Mouse (Mus musculus): ENCODE results near the gene Fosl1.

The Fosl1 gene

DNA sequence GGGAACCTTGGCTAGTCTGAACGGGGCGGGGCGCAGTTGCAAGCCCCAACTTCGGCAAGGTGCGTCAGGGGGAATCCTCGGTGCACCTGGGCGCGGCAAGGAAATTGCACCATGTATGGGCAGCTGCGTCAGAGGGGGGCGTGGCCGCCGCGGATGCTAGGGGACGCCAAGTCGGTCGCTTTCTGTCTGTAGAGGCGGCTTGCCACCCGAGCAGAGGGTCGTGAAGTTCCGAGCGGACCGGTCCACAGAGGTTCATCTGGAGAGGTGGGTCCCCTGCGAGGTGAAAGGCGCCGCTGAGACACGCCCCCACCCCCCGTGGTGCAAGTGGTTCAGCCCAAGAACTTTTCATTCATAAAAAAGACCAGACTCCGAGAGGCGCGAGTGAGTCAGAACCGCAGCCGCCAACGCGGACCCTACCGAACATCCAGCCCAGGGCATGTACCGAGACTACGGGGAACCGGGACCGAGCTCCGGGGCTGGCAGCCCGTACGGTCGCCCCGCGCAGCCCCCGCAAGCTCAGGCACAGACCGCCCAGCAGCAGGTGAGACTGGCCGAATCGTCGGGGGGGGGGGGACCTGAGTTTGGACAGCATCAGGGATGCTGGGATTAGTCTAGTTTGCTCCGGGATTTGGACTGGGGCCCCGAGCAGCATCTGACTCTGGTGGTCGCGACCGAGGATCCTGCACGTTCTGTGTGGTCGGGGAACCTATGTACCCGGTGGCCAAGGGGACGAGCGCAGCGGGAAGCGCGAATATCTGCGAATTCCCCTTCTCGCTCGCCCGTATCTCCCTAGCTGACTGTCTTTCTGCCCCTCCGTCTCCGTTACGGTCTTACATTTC is at the start of gene Fosl1:
Gene Fosl1 (plus strand): TSS at position 33 of the 839 bp plus-strand sequence.
- ChIA-PET POLR2A (interaction anchor here (0.6 to 5.7 kb wide), 23 partner anchors 9 to 398 kb away, joined by 3 to 44 read pairs (median 4); partner anchors contain the start of genes Ccdc85b (in 3 of the 4), Drap1 (in 3 of the 4), Cfl1 (in 2 of the 4) and Fibp (in 2 of the 4)), CTCF (interaction anchor here (0.6 to 3.0 kb wide), 10 partner anchors 9 to 324 kb away, joined by 3 to 13 read pairs (median 4); partner anchors contain the start of genes Ap5b1 (in 1 of the 4), Ccdc85b (in 1 of the 4) and Scyl1 (in 1 of the 4))

DNA sequence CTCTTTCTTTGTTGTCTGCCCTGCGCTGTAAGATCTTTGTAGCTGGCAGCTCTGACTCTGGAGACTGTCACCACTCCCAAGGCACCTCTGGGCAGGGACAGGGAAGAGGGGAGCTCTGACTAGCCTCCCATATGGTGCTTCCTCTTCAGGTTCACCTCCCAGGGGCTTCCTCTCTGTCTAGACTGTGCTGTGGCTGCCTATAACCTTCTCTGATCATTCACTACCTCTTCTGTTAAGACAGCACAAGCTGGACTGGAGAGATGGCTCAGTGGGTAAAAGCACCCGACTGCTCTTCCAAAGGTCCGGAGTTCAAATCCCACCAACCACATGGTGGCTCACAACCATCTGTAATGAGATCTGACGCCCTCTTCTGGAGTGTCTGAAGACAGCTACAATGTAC is 46.3 kb upstream of the Fosl1 start:
- ChIA-PET CTCF (interaction anchor here (0.6 to 3.0 kb wide), 22 partner anchors 9 to 386 kb away, joined by 3 to 20 read pairs (median 5); partner anchors contain the start of genes AI837181 (in 1 of the 4), Ap5b1 (in 1 of the 4), Banf1 (in 1 of the 4) and Ccdc85b (in 1 of the 4)), POLR2A (interaction anchor here (0.5 to 3.9 kb wide), 49 partner anchors 8 to 591 kb away, joined by 3 to 48 read pairs (median 5); partner anchors contain the start of genes AI837181 (in 3 of the 4), Drap1 (in 3 of the 4), Sart1 (in 3 of the 4) and Banf1 (in 2 of the 4))

DNA sequence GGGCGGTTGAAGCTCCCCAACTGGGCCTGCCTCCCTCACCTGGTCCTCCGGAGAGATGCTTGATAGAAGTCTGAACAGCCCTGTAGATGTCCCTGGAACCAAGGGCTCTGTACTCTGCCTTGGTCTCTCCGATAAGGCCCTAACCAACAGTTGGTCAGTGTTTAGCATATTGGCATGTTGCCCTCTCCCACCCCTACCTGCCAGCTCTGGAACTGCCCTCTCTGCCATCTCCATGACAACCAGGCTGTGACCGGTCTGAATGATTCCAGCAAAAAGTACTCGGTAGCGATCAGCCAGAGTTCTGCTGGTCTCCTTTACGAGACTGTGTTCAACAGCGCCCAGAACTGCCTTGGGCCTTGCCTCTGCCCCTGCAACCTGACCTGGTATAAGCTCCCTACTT is 45.1 kb upstream of the Fosl1 start, which contains the start of gene Tsga10ip:
Gene Tsga10ip (minus strand): TSS at position 234 of the 400 bp plus-strand sequence.
- ChIA-PET POLR2A (interaction anchor here in 3 of 4 experiments (0.6 to 3.9 kb wide), 13 partner anchors 9 to 86 kb away, joined by 3 to 48 read pairs (median 15); partner anchors contain the start of genes AI837181 (in 2 of the 3), Ccdc85b (in 2 of the 3), Drap1 (in 2 of the 3) and Sart1 (in 2 of the 3)), CTCF (interaction anchor here in 2 of 4 experiments (0.5 to 3.0 kb wide), 7 partner anchors 11 to 93 kb away, joined by 3 to 20 read pairs (median 11); partner anchors contain the start of genes AI837181 (in 1 of the 2), Ccdc85b (in 1 of the 2), Drap1 (in 1 of the 2) and Sart1 (in 1 of the 2))

DNA sequence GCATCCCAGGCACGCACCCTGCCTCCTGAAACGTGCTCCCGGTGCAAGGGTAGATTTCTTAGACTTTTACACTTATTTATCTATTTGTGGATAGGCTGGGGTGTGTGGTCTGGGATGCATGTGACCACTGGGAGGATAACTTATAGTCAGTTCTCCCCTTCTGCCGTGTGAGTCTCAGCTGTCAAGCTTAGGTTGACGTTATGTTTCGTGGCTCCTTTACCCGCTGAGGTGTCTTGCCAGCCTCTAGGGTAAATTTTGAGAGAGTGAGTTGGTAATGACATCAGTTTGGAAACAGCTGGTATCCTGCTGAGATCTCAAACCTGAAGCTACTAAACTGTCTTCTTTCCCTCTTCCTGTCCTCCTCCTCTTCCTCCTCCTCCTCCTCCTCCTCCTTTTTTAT is 41.4 kb upstream of the Fosl1 start:
- POLR2A ChIA-PET, result interaction anchor here (0.6 to 2.3 kb wide), 17 partner anchors 10 to 441 kb away, joined by 3 to 22 read pairs (median 4); partner anchors contain the start of genes AI837181 (in 2 of the 4), Banf1 (in 2 of the 4), Drap1 (in 2 of the 4) and Eif1ad (in 2 of the 4)
- CTCF ChIA-PET, result interaction anchor here in 3 of 4 experiments (0.7 to 2.1 kb wide), 3 partner anchors 16 to 909 kb away, joined by 3 to 10 read pairs (median 3); partner anchors contain the start of gene Mus81 (in 1 of the 3)

DNA sequence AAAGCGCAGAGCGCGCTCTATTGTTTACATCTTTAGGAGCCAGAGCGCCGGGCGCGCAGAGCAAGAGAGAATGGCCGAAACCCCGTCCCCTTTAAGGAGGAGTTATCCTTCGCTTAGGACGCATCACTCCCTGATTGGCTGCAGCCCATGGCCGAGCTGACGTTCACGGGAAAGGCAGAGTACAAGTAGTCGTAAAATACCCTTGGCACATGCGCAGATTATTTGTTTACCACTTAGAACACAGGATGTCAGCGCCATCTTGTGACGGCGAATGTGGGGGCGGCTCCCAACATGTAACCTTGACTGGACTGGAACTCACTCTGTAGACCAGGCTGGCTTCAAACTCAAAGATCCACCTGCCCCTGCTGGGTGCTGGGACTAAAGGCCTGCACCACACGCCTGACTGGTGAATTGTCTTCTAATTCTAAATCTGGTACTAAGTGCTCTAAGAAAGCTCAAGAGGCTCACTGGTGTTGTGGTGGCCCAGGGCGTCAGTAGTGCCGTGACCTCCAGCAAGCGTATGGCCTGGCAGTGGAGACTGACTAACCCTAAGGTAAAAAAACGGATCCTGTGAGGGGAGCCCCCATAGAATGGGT is 40.7 kb upstream of the Fosl1 start:
- ChIA-PET POLR2A (interaction anchor here in 3 of 4 experiments (0.6 to 3.1 kb wide), 29 partner anchors 9 to 364 kb away, joined by 3 to 26 read pairs (median 4); partner anchors contain the start of genes AI837181 (in 3 of the 3), Drap1 (in 3 of the 3), Banf1 (in 2 of the 3) and Eif1ad (in 2 of the 3)), CTCF (interaction anchor here (0.7 to 2.1 kb wide), 20 partner anchors 10 to 909 kb away, joined by 3 to 10 read pairs (median 4); partner anchors contain the start of genes Drap1 (in 2 of the 4), AI837181 (in 1 of the 4), Ccdc85b (in 1 of the 4) and Mus81 (in 1 of the 4))

DNA sequence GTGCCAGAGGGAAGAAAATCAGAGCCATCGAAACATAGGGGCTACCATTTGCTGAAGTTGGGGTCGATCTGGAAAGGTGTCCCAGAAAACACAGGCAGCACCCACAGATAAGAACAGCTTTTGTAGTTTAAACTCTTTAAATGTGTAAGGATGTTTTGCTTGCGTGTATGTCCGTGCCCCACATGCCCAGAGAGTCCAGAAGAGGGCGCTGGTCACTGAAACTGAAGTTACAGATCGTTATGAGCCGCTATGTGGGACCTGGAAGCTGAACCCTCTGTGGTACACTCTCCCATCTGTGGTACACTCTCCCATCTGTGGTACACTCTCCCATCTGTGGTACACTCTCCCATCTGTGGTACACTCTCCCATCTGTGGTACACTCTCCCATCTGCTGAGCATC is 40.2 kb upstream of the Fosl1 start:
- POLR2A ChIA-PET, result interaction anchor here in 3 of 4 experiments (0.6 to 3.1 kb wide), 28 partner anchors 9 to 424 kb away, joined by 3 to 26 read pairs (median 4); partner anchors contain the start of genes AI837181 (in 3 of the 3), Drap1 (in 3 of the 3), Banf1 (in 2 of the 3) and Eif1ad (in 2 of the 3)
- CTCF ChIA-PET, result interaction anchor here (0.5 to 2.1 kb wide), 25 partner anchors 9 to 357 kb away, joined by 3 to 10 read pairs (median 4); partner anchors contain the start of genes Drap1 (in 2 of the 4), Sart1 (in 2 of the 4), AI837181 (in 1 of the 4) and Ccdc85b (in 1 of the 4)

DNA sequence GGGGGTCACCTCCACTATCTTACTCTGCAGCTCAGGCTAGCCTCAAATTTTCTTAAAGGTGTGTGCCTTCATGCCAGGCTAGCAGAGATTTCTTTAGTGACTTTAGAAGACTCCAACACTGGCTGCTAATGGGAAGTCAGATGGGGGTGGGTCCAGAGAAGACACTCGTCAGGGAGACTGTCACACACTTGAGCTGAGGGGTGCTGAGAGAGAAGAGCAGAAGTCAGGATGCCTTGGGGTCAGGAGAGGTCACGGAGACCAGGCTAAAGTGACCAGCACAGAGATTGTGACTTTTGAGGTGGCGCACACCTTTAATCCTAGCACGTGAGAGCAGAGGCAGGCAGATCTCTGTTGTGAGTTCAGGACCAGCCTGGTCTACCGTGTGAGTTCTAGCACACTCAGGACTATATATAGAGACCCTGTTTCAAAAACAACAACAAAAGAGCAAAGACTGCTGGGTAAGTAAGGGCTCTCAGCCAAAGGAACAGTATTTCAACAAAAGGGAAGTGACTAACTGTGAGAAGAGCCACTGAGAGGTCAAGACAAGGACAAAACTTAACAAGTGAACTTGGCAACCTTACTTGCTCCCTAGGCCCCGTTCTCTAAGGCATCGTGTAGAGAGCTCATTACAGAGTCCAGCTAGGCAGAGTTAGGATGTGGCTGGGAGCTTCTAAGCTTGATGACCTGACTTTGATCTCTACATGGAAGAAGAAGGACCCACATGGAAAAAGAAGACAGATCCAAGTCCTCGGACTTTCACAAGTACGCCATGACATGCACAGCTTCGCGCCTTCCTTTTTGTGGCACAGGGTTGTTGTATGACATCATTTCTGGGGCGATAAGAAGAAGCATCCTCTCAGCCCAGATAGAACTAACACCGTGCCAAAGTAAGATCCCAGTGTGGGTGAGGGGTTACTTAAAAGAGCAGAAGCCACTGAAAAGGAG is 39.0 kb upstream of the Fosl1 start:
- ChIA-PET POLR2A (interaction anchor here in 3 of 4 experiments (0.6 to 3.1 kb wide), 31 partner anchors 8 to 1150 kb away, joined by 3 to 26 read pairs (median 5); partner anchors contain the start of genes AI837181 (in 3 of the 3), Drap1 (in 3 of the 3), Banf1 (in 2 of the 3) and Eif1ad (in 2 of the 3)), CTCF (interaction anchor here in 3 of 4 experiments (0.6 to 2.1 kb wide), 14 partner anchors 8 to 358 kb away, joined by 3 to 7 read pairs (median 5); partner anchors contain the start of genes Mus81 (in 1 of the 3), Rin1 (in 1 of the 3) and Sart1 (in 1 of the 3))

DNA sequence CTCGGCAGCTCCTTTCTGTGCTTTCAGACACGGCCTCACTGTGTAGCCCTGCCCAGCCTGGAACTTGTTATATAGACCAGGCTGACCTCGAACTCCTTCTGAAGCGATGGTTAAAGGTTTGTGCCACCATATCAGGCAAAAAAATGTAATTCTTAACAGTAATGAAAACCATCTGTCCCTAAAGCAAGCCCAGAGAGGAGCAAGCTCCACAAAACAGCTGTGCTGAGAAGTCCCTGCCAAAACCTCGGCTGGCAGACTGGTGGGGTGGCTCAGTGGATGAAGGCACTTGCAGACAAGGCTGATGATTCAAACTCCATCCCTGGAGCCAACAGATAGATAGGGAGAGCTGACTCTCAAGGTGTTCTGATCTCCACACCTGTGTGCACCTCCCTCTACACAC is 38.3 kb upstream of the Fosl1 start:
- ChIA-PET CTCF (interaction anchor here in 3 of 4 experiments (0.6 to 2.1 kb wide), 7 partner anchors 9 to 300 kb away, joined by 3 to 7 read pairs (median 3); partner anchors contain the start of gene Mus81 (in 1 of the 3)), POLR2A (interaction anchor here in 3 of 4 experiments (0.6 to 3.1 kb wide), 21 partner anchors 8 to 1151 kb away, joined by 3 to 26 read pairs (median 5); partner anchors contain the start of genes AI837181 (in 3 of the 3), Drap1 (in 3 of the 3), Mus81 (in 2 of the 3) and Banf1 (in 1 of the 3))

DNA sequence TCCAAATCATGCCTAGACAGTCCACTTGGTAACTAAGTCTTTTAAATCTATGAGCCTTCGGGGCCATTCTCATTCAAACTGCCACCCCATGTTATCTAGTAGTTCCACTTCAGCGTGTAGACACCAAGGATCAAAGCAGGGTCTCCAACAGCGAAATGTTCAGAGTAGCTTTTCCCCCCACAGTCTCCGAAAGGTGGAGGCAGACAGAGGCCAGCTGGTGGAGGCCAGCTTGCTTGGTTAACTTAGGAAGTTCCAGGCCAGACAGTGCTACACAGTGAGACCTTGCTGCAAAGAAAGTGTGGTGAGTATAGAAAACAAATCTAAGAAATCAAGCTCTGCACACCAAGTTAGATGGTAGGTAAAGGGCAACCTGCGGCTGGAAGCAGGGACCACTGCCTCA is 36.7 kb upstream of the Fosl1 start:
- ChIA-PET CTCF (interaction anchor here in 2 of 4 experiments (0.7 to 1.9 kb wide), 3 partner anchors 10 to 50 kb away, joined by 3 to 7 read pairs (median 5); partner anchors contain the start of genes AI837181 (in 1 of the 2) and Drap1 (in 1 of the 2)), POLR2A (interaction anchor here in 3 of 4 experiments (1.0 to 4.7 kb wide), 7 partner anchors 9 to 14 kb away, joined by 3 to 25 read pairs (median 4); partner anchors contain the start of genes AI837181 (in 2 of the 3) and Drap1 (in 2 of the 3))

DNA sequence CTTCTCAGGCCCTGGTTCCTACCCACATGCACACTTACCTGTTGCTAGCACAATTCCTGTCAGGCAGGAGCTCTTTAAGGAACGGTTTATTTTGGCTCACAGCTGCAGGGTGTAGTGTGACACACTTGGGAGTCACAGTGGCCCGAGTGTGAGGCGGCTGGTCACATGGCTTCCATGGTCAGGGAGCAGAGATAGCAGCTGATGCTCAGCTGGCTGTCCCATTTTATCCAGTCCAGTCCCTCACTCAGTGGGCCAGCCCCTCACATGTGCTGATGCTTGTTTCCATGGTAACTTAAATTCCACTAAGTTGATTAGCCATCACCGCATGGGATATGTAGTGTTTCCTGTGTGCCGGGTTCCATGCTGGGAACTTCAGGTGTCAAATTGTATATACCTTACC is 35.4 kb upstream of the Fosl1 start:
- ChIA-PET CTCF (interaction anchor here in 1 of 4 experiments (1.8 to 1.9 kb wide), 2 partner anchors 12 kb away, joined by 5 to 7 read pairs; partner anchors contain the start of genes AI837181 and Drap1), POLR2A (interaction anchor here in 3 of 4 experiments (0.6 to 4.7 kb wide), 8 partner anchors 8 to 77 kb away, joined by 3 to 25 read pairs (median 4); partner anchors contain the start of genes AI837181 (in 3 of the 3), Drap1 (in 3 of the 3), Banf1 (in 1 of the 3) and Mus81 (in 1 of the 3))

DNA sequence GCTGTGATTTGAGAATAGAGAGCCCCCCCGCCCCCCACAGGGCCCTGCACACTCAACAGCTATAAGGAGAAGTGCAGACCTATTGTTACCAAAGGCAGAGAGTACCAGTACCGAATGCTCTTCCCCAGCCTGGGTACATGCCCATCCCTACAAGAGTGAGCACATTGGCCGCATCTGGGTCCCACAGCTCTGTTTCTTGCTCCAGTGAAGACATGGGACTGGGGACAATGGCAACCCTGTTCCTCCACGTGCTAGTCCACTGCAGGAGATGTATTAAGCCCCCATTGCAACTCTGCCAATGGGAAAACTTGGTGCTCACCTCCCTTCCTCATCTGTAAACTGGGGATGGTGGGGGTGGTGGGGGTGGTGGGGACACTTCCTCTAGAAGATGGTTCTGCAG is 33.5 kb upstream of the Fosl1 start:
- CTCF ChIA-PET, result interaction anchor here in 1 of 4 experiments (0.9 kb wide), 1 partner anchor 14 kb away, joined by 3 read pairs; no protein-coding TSS in a partner anchor
- POLR2A ChIA-PET, result interaction anchor here in 2 of 4 experiments (1.0 to 4.7 kb wide), 4 partner anchors 10 to 19 kb away, joined by 3 to 27 read pairs (median 19); partner anchors contain the start of genes AI837181 (in 2 of the 2) and Drap1 (in 2 of the 2)

DNA sequence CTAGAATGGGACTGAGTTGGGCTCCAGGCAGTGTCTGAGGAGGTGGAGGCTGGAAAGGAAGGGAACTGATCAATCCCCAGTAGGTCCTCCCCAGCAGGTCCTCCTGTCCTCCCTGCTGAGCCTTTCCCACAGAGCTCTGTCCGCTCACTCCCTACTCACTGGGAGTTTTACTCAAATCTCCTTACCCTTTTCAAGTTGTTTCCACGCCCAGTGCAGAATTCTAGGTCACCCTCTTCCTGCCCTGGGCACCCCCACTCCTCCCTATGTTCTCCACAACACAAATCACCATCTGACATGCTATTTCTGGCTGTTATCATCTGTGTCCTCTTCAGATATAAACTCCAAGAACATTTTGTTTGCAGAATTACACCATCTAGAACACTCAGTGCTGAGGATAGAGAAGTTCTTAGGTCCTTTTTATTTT is 32.8 kb upstream of the Fosl1 start:
- ChIA-PET POLR2A (interaction anchor here in 3 of 4 experiments (0.7 to 4.7 kb wide), 7 partner anchors 10 to 19 kb away, joined by 3 to 27 read pairs (median 10); partner anchors contain the start of genes Drap1 (in 3 of the 3) and AI837181 (in 2 of the 3)), CTCF (interaction anchor here in 2 of 4 experiments (0.5 to 1.7 kb wide), 3 partner anchors 10 to 95 kb away, joined by 4 to 7 read pairs (median 4); partner anchors contain the start of gene Tsga10ip (in 1 of the 2))

DNA sequence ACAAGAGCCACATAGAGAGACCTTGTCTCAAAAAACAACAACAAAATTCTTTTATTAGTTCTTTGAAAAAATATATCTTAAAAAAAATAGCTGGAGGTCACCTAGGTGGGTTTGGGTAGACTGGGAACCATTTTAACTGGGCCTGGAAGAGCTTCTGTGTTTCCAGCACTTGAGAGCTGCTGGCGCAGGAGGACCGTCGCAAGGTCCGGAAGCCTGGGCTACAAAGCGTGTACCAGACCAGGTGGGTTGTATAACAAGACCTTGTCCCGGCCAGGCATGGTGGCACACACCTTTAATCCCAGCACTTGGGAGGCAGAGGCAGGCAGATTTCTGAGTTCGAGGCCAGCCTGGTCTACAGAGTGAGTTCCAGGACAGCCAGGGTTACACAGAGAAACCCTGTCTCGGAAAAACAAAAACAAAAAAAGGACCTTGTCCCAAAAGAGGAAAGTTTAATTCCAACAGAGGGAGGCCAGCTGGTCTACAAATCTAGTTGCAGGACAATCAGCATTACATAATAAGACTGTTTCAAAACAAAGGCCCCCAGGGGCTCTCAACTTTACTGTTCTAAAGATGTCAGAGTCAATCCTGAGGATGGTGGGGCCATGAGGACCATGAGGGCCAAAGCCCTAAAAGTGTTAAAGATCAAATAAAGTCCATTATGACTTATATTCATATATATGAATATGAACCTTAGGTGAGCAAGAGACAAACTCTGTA is 28.4 kb upstream of the Fosl1 start:
- POLR2A ChIA-PET, result interaction anchor here in 3 of 4 experiments (0.6 to 2.2 kb wide), 12 partner anchors 8 to 123 kb away, joined by 3 to 6 read pairs (median 4); partner anchors contain the start of genes Cfl1 (in 1 of the 3), Fibp (in 1 of the 3), Sf3b2 (in 1 of the 3) and Tsga10ip (in 1 of the 3)
- CTCF ChIA-PET, result interaction anchor here in 1 of 4 experiments (1.0 kb wide), 1 partner anchor 41 kb away, joined by 4 read pairs; the partner anchor contains the start of gene Fibp

DNA sequence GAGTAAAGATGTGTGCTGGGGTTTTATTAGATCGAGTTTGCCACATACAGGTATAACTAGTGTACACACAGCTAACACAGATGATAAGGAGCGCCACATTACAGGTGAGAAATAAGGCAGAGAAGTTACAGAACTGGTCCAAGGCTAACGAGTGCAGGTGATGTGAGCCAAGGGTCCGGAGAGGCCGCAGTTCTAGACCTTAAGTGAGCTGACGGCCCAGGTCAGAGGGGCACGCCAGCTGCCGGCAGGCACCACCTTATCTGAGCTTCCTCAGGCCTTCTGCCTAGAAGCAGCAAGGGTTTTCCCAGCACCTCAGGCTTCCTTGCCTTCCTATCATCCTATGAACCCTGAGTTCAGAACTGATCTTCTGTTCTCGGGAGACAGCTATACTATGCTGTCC is 27.7 kb upstream of the Fosl1 start:
- ChIA-PET POLR2A (interaction anchor here in 3 of 4 experiments (0.6 to 2.2 kb wide), 7 partner anchors 8 to 70 kb away, joined by 3 to 6 read pairs (median 3); partner anchors contain the start of genes Ccdc85b (in 1 of the 3) and Cfl1 (in 1 of the 3)), CTCF (interaction anchor here in 2 of 4 experiments (0.6 to 1.0 kb wide), 4 partner anchors 40 to 199 kb away, joined by 3 to 4 read pairs (median 3); partner anchors contain the start of genes Fibp (in 1 of the 2) and Sf3b2 (in 1 of the 2))

Data from embryonic stem cell, embryonic (primary cell).